ENCODE assay signal across 8 mouse cellular contexts in the genomic region with DNA sequence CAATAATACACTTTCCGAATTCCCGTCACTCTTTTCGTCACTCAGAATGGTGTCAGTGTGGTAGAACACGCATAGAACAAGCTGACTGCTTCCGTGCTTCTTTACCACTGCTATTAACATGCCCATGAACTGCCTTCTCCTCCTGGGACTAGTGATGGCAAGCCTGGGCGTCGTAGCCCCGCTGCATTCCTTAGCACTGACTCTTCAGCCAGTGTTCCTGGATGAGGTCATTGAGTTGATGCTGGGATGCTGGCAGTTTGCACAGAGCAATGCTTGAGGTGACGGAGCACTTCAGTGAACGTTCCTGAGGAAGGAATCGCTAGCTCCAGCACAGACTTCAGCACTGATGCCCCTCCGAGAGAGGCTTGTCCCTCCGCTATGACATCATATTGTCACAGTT.
DNase-seq lines count a peak whose midpoint lies in the region; ATAC-seq and TF ChIP-seq lines count a peak whose summit lies in the region.
"Had no signal": no experiment of that assay in that cellular context is flagged by ENCODE, and none has a peak within 500 bp of the region (broad histone marks: within the 10 kb centered on the region; RNA-seq: fewer than 3 reads in every experiment).

No protein-coding gene starts in this region.

- no peak overlapping the region for H3K4me3 ChIP-seq in embryonic facial prominence, embryonic 13.5 days
- H3K4me3 ChIP-seq in limb, embryonic 14.5 days (replicated peaks; ENCODE audit: low read length) = no peak overlapping the region
- H3K4me3 ChIP-seq in neural tube, embryonic 15.5 days (replicated peaks) = no peak overlapping the region

- no peaks in the 10 kb centered on the region for H3K27me3 ChIP-seq in embryonic facial prominence, embryonic 13.5 days
- H3K27me3 ChIP-seq in limb, embryonic 14.5 days (ENCODE audit: control insufficient read depth, insufficient read depth, low read length) = no peaks in the 10 kb centered on the region
- no peaks in the 10 kb centered on the region for H3K27me3 ChIP-seq in neural tube, embryonic 15.5 days (replicated peaks)

- peak; percentile 26 for DNase-seq in urinary bladder, adult 2 months (ENCODE audit: low spot score)
- no peak for DNase-seq in urinary bladder, postnatal 4 days (ENCODE audit: low spot score in 2 of 2)
- DNase-seq in limb, embryonic 14.5 days (ENCODE audit: low spot score) = peak; percentile 61
- no peak for DNase-seq in ovary, postnatal 14 days (ENCODE audit: low spot score)
- DNase-seq: adrenal gland, adult 8-10 months had no signal

- WGBS in embryonic facial prominence, embryonic 13.5 days = 70% methylated on average over 13 of the region's 13 CpGs
- 58% methylated on average over 13 of the region's 13 CpGs for WGBS in limb, embryonic 14.5 days
- 75% methylated on average over 13 of the region's 13 CpGs for WGBS in neural tube, embryonic 15.5 days

- no peaks in the 10 kb centered on the region for H3K36me3 ChIP-seq in embryonic facial prominence, embryonic 13.5 days
- no peaks in the 10 kb centered on the region for H3K36me3 ChIP-seq in limb, embryonic 14.5 days (ENCODE audit: control insufficient read depth, insufficient read depth, low read length)
- no peaks in the 10 kb centered on the region for H3K36me3 ChIP-seq in neural tube, embryonic 15.5 days

- no peaks in the 10 kb centered on the region for H3K4me1 ChIP-seq in embryonic facial prominence, embryonic 13.5 days
- 0 out of 2 replicates have a peak, but pooled peaks cover 2% of the 10 kb centered on the region for H3K4me1 ChIP-seq in limb, embryonic 14.5 days (ENCODE audit: control insufficient read depth, insufficient read depth, low read length)
- H3K4me1 ChIP-seq in neural tube, embryonic 15.5 days = no peaks in the 10 kb centered on the region

- no peak overlapping the region for H3K9ac ChIP-seq in embryonic facial prominence, embryonic 13.5 days
- H3K9ac ChIP-seq in limb, embryonic 14.5 days (ENCODE audit: low read depth, low read length, severe bottlenecking) = no peak overlapping the region
- H3K9ac ChIP-seq in neural tube, embryonic 15.5 days (replicated peaks) = no peak overlapping the region

- no peaks in the 10 kb centered on the region for H3K9me3 ChIP-seq in embryonic facial prominence, embryonic 13.5 days
- H3K9me3 ChIP-seq in limb, embryonic 14.5 days (ENCODE audit: control insufficient read depth, low read length) = no peaks in the 10 kb centered on the region
- no peaks in the 10 kb centered on the region for H3K9me3 ChIP-seq in neural tube, embryonic 15.5 days (replicated peaks)

- H3K27ac ChIP-seq in embryonic facial prominence, embryonic 13.5 days = no peak overlapping the region
- no peak overlapping the region for H3K27ac ChIP-seq in limb, embryonic 14.5 days (replicated peaks; ENCODE audit: low read depth, low read length)
- H3K27ac ChIP-seq in neural tube, embryonic 15.5 days (replicated peaks) = no peak overlapping the region

- TF ChIP-seq POLR2A in limb, embryonic 14.5 days (IDR thresholded peaks at IDR 0.05; ENCODE audit: borderline replicate concordance, extremely low read depth, insufficient read depth, insufficient read length) = no peak

- ATAC-seq in embryonic facial prominence, embryonic 13.5 days (ENCODE audit: insufficient number of reproducible peaks, insufficient read depth, low FRiP score, low TSS enrichment, low read depth) = 0 out of 2 replicates have a peak, but pooled peaks have one; percentile 48
- no peak; the same call in 1 of the 2 replicates for ATAC-seq in limb, embryonic 14.5 days (ENCODE audit: low FRiP score, low read depth)
- ATAC-seq in megakaryocyte-erythroid progenitor cell, adult 5-6 weeks (replicated peaks; ENCODE audit: low FRiP score, low TSS enrichment, poor library complexity, severe bottlenecking) = no peak
- ATAC-seq in neural tube, embryonic 15.5 days (ENCODE audit: low FRiP score) = no peak

- H3K4me2 ChIP-seq in embryonic facial prominence, embryonic 13.5 days = no peak overlapping the region
- no peak overlapping the region for H3K4me2 ChIP-seq in limb, embryonic 14.5 days (replicated peaks; ENCODE audit: low read depth, low read length, severe bottlenecking)
- no peak overlapping the region for H3K4me2 ChIP-seq in neural tube, embryonic 15.5 days

Comparison
In these comparisons a context has a peak if more than half of its experiments do, and no peak if none do; other contexts are left out.
1. DNase-seq: peak in urinary bladder, adult 2 months (single experiment) and limb, embryonic 14.5 days (single experiment); none in urinary bladder, postnatal 4 days (0 of 2) and ovary, postnatal 14 days (single experiment).